Mouse (Mus musculus) adrenal gland (tissue): Measurements from ENCODE around the gene Zfp541.

Source experiments
- intact Hi-C: fragments of 180-260 bp; cut with DNase I; formaldehyde crosslinking; loops from one replicate; pipeline ENCODE4 v1.15.1; 2025
- long read RNA-seq, 2 experiments: library from polyadenylated mRNA; unstranded; transcript quantifications; one replicate each; pipeline ENCODE4 v2.0.0; 2020; ENCODE audit warnings: borderline replicate concordance in 1 of 2; ENCODE audit not compliant: insufficient replicate concordance in 1 of 2

Zfp541 gene
- long read RNA-seq, experiment 1 = 0 reads
- long read RNA-seq, experiment 2 = 0 reads

- intact Hi-C loops = no loop called here
These were observed at the start of gene Zfp541 for GRCm38 (mm10) chr7:16061219-16062098. Gene Zfp541 (plus strand): TSS chr7:16061814.

- intact Hi-C loops = no loop called here
These were observed 48.9 kb upstream of the Zfp541 start for GRCm38 (mm10) chr7:16012576-16013263.

- intact Hi-C loops = no loop called here
These were observed 47.8 kb upstream of the Zfp541 start for GRCm38 (mm10) chr7:16013722-16014275.

GRCm38 (mm10) chr7:16014521-16015175, 47.0 kb upstream of the Zfp541 start:
- intact Hi-C loops = no loop called here

GRCm38 (mm10) chr7:16015384-16015783, 46.2 kb upstream of the Zfp541 start:
- intact Hi-C loops = no loop called here

GRCm38 (mm10) chr7:16018016-16018810, 43.4 kb upstream of the Zfp541 start:
- intact Hi-C loops = no loop called here

- intact Hi-C loops = no loop called here
These were observed 42.1 kb upstream of the Zfp541 start for GRCm38 (mm10) chr7:16019256-16020094.

- intact Hi-C loops = no loop called here
These were observed 36.9 kb upstream of the Zfp541 start for GRCm38 (mm10) chr7:16024603-16025222.

GRCm38 (mm10) chr7:16028102-16028927, 33.3 kb upstream of the Zfp541 start:
- intact Hi-C loops = no loop called here

GRCm38 (mm10) chr7:16031072-16031471, 30.5 kb upstream of the Zfp541 start:
- intact Hi-C loops = no loop called here

- intact Hi-C loops = no loop called here
These were observed 28.6 kb upstream of the Zfp541 start for GRCm38 (mm10) chr7:16033059-16033458.

- intact Hi-C loops = no loop called here
These were observed 27.8 kb upstream of the Zfp541 start for GRCm38 (mm10) chr7:16033580-16034461.

- intact Hi-C loops = no loop called here
These were observed 24.6 kb upstream of the Zfp541 start for GRCm38 (mm10) chr7:16036972-16037371.

GRCm38 (mm10) chr7:16039363-16039762, 22.3 kb upstream of the Zfp541 start:
- intact Hi-C loops = no loop called here

GRCm38 (mm10) chr7:16041208-16041607, 20.4 kb upstream of the Zfp541 start:
- intact Hi-C loops = no loop called here

GRCm38 (mm10) chr7:16042850-16043775, 18.5 kb upstream of the Zfp541 start:
- intact Hi-C loops = no loop called here
